Comparison of ENCODE assay signal across 16 mouse cellular contexts in the genomic region with DNA sequence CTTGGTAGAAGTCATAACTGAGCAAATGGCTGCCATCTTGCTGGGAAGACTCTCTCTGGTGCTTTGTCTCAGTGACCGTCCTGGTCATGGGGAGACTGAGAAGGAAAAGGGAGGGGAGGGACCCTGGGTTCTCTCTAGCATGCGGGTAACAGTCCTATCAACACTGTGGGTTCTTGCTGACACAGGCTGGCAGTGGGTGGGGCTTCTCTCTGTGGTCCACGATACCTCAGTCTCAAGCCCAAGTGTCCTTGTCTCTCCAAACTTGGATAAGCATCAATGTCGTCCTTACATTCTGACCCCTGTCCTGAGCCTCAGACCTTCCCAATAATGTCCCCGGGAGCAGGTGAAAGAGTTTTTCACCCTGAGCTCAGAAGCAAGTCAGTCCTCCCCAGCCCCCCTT.
"Had no signal": no experiment of that assay in that cellular context is flagged by ENCODE, and none has a peak within 500 bp of the region (broad histone marks: within the 10 kb centered on the region; RNA-seq: fewer than 3 reads in every experiment).

No protein-coding gene starts in this region.

- ATAC-seq: hindbrain, postnatal 0 days; midbrain, embryonic 15.5 days had no signal

- H3K4me2 ChIP-seq: limb, embryonic 13.5 days; liver, embryonic 11.5 days; midbrain, embryonic 11.5 days; midbrain, embryonic 15.5 days; neural tube, embryonic 12.5 days had no signal

- H3K27me3 ChIP-seq: limb, embryonic 13.5 days; midbrain, embryonic 15.5 days; neural tube, embryonic 12.5 days had no signal

- H3K9ac ChIP-seq: limb, embryonic 13.5 days; midbrain, embryonic 15.5 days; neural tube, embryonic 12.5 days had no signal

- DNase-seq: layer of hippocampus, adult 9-11 months; layer of hippocampus, postnatal 36 days; left cerebral cortex, postnatal 4 days; lung, adult 18-20 months; lung, postnatal 10 days; lung, postnatal 4 days; retina, postnatal 1 day; right cerebral cortex, postnatal 4 days; spleen, adult 18-20 months; thymus, postnatal 4 days had no signal

- H3K4me3 ChIP-seq: limb, embryonic 13.5 days; midbrain, embryonic 15.5 days; neural tube, embryonic 12.5 days had no signal

- H3K4me1 ChIP-seq: neural tube, embryonic 12.5 days had no signal

- H3K9me3 ChIP-seq: limb, embryonic 13.5 days; midbrain, embryonic 15.5 days; neural tube, embryonic 12.5 days had no signal

- H3K27ac ChIP-seq: hindbrain, postnatal 0 days; limb, embryonic 13.5 days; midbrain, embryonic 15.5 days; neural tube, embryonic 12.5 days had no signal

- H3K36me3 ChIP-seq: limb, embryonic 13.5 days; midbrain, embryonic 15.5 days; neural tube, embryonic 12.5 days had no signal
